Comparison of ENCODE assay signal across 14 mouse cellular contexts in the genomic region with DNA sequence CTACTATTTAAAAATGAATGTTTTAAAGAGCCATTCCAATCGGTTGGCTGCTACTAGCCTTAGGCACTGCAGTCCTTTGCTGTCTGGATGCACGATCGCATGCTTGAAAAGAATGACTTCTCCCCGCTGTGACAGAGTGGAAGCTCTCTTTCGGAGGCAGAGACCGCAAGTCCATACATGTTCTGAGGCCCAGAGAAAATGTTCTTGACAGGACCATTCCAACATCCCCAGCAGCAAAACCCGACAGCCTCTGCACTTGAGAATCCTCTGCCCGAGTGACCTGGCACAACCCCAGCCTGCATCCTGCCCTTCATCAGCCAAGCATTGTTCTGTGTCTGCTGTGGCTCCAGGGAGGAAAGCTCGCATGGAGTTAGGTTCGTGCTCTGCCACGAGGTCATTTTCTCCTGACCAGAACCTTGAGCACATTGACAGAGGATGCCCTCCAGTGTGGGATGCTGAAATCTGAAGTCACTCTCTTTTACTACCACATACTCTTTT. TPM values are rescaled to one million over a fixed set of nuclear protein-coding genes. Genes with fewer than 3 reads are reported as not detected.
DNase-seq lines count a peak whose midpoint lies in the region; ATAC-seq and TF ChIP-seq lines count a peak whose summit lies in the region.
"Had no signal": no experiment of that assay in that cellular context is flagged by ENCODE, and none has a peak within 500 bp of the region (broad histone marks: within the 10 kb centered on the region; RNA-seq: fewer than 3 reads in every experiment).

No protein-coding gene starts in this region.

- H3K4me2 ChIP-seq in heart, embryonic 11.5 days = no peak overlapping the region

- H3K9ac ChIP-seq in heart, adult 2 months (ENCODE audit: low read depth, low read length) = no peak overlapping the region
- H3K9ac ChIP-seq in heart, embryonic 11.5 days (ENCODE audit: low read depth, low read length) = no peak overlapping the region

- H3K27ac ChIP-seq in heart, adult 2 months = no peak overlapping the region
- H3K27ac ChIP-seq in heart, embryonic 11.5 days (ENCODE audit: low read depth, low read length) = no peak overlapping the region
- H3K27ac ChIP-seq in layer of hippocampus, adult 2 months = 0 out of 2 replicates have a peak overlapping the region, but pooled peaks have one; percentile 1

- H3K36me3 ChIP-seq in heart, adult 2 months (ENCODE audit: control insufficient read depth, insufficient read depth, low read length) = no peaks in the 10 kb centered on the region
- H3K36me3 ChIP-seq in heart, embryonic 11.5 days (ENCODE audit: control insufficient read depth, insufficient read depth, low read length) = no peaks in the 10 kb centered on the region
- H3K36me3 ChIP-seq: G1E had no signal

- H3K4me3 ChIP-seq in heart, adult 2 months = no peak overlapping the region
- no peak overlapping the region for H3K4me3 ChIP-seq in heart, embryonic 11.5 days (ENCODE audit: low read depth, low read length)
- H3K4me3 ChIP-seq in layer of hippocampus, adult 2 months = no peak overlapping the region
- H3K4me3 ChIP-seq: megakaryocyte, embryonic 14.5 days had no signal

- ATAC-seq in heart, embryonic 11.5 days (replicated peaks; ENCODE audit: insufficient number of reproducible peaks, low FRiP score, low TSS enrichment) = no peak
- no peak for ATAC-seq in frontal cortex, adult (ENCODE audit: low TSS enrichment)
- ATAC-seq: intestine, embryonic 16.5 days; midbrain, embryonic 16.5 days had no signal

- intact Hi-C loops in heart, adult 2 months (cut with DNase I) = no loop called here
- intact Hi-C loops in heart, postnatal 36 days (cut with DNase I) = no loop called here

- WGBS in heart, adult 2 months = 63% methylated on average over 11 of the region's 11 CpGs
- WGBS in heart, embryonic 11.5 days (ENCODE audit: insufficient replicate concordance) = 69% methylated on average over 11 of the region's 11 CpGs

- no peak for TF ChIP-seq POLR2A in heart, adult 2 months (IDR thresholded peaks at IDR 0.05; ENCODE audit: insufficient read depth, low read depth, low read length)

- TF ChIP-seq EP300 in heart, adult 2 months (IDR thresholded peaks at IDR 0.05; ENCODE audit: insufficient read depth, low read depth, low read length) = 0 out of 2 replicates have a peak, but pooled peaks have one; percentile 48

- DNase-seq in heart, adult 2 months = peak; percentile 59 to 60
- DNase-seq in layer of hippocampus, adult 2 months (ENCODE audit: low spot score in 2 of 2) = no peak
- DNase-seq in layer of hippocampus, postnatal 14 days (ENCODE audit: low spot score in 2 of 2) = no peak
- peak; percentile 25 to 48 for DNase-seq in heart, postnatal 36 days
- peak; percentile 46 to 66 for DNase-seq in lung, postnatal 4 days
- DNase-seq: cerebellum, adult 11 months; cerebellum, postnatal 25 days; layer of hippocampus, adult 9-11 months had no signal

- H3K9me3 ChIP-seq in heart, embryonic 11.5 days (replicated peaks; ENCODE audit: control insufficient read depth, low read length) = no peaks in the 10 kb centered on the region

- H3K27me3 ChIP-seq in heart, adult 2 months (ENCODE audit: control insufficient read depth, insufficient read depth, low read length) = no peaks in the 10 kb centered on the region
- H3K27me3 ChIP-seq in heart, embryonic 11.5 days (ENCODE audit: control insufficient read depth, insufficient read depth, low read length) = no peaks in the 10 kb centered on the region

- no peak for TF ChIP-seq CTCF in heart, adult 2 months (IDR thresholded peaks at IDR 0.05)
- no peak for TF ChIP-seq CTCF in layer of hippocampus, adult 2 months (conservative IDR thresholded peaks at IDR 0.05)

- peaks cover 4% of the 10 kb centered on the region for H3K4me1 ChIP-seq in heart, adult 2 months (ENCODE audit: control insufficient read depth, insufficient read depth, low read length)
- H3K4me1 ChIP-seq in heart, embryonic 11.5 days (ENCODE audit: control insufficient read depth, insufficient read depth, low read length) = peaks cover 17% of the 10 kb centered on the region
- H3K4me1 ChIP-seq: megakaryocyte, embryonic 14.5 days had no signal

- H3K79me2 ChIP-seq in heart, adult 2 months (replicated peaks; ENCODE audit: control insufficient read depth, insufficient read depth, low read length) = no peaks in the 10 kb centered on the region

RNA-seq across cellular contexts. Expression of a gene that starts 13.0 kb away (rescaled TPM):
- 10 to 100 TPM in 1 of 2 experiments, 1 to 10 TPM in 1; 7.5 to 15.9 TPM for total RNA-seq in heart, adult 2 months (2021)
- polyA plus RNA-seq in heart, adult 2 months (2012; rRNA removed) = 4.3 and 4.6 TPM in 2 replicates
- polyA plus RNA-seq in heart, embryonic 11.5 days (2014; fragmentation: Nextera tagmentation; extraction: Ambion mirVana) = 0.49 and 0.62 TPM in 2 replicates
- total RNA-seq in layer of hippocampus, adult 2 months (2021) = 10 to 100 TPM; 48.2 to 49.5 TPM
- total RNA-seq in layer of hippocampus, postnatal 14 days (2021) = 10 to 100 TPM; 29.4 to 34.1 TPM
- total RNA-seq in heart, postnatal 36 days (2021) = 1 to 10 TPM; 8.7 to 9.0 TPM
- total RNA-seq: G1E had no signal
- polyA plus RNA-seq: G1E had no signal

Comparison
In these comparisons a context has a peak if more than half of its experiments do, and no peak if none do; other contexts are left out.
1. DNase-seq: peak in heart, adult 2 months (2 of 2), heart, postnatal 36 days (2 of 2) and lung, postnatal 4 days (2 of 2); none in layer of hippocampus, adult 2 months (0 of 2) and layer of hippocampus, postnatal 14 days (0 of 2).